Mouse (Mus musculus): ENCODE data around the gene Iscu.

The Iscu gene

DNA sequence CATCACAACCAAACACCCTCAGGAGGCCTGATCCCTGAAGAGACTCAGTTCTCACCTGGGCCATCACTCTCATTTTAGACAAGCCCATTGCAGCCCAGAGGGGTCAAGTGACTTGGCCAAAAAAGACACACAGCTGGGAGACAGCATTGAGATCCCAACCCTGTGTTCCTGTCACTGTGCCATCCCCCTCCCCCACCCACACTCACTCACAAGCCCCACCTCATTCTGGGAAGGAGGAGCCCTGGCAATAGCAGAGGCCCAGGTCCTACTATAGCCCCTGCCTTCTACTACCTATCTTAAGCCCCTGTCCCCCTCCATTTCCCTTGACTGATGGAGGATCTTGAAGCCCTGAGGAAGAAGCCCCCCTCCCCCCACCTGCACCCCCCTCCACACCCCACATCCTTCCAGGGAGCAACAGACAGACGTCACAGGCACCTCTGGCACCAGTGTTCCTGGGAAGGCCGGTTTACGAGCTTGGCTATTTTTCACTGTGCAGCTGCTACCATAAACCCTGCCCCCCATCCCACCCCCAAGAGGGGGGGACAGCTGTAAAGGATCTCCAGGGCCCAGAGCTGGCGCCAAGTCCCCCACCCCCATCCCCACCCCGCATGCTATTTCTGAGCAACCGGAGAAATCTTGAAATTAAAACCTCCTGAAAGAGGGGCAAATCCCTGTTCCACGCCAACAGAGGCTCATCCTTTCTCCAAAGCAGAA lies 16.7 kb downstream of the Iscu start:
- DNase-seq = peak; percentile 62 to 88

DNA sequence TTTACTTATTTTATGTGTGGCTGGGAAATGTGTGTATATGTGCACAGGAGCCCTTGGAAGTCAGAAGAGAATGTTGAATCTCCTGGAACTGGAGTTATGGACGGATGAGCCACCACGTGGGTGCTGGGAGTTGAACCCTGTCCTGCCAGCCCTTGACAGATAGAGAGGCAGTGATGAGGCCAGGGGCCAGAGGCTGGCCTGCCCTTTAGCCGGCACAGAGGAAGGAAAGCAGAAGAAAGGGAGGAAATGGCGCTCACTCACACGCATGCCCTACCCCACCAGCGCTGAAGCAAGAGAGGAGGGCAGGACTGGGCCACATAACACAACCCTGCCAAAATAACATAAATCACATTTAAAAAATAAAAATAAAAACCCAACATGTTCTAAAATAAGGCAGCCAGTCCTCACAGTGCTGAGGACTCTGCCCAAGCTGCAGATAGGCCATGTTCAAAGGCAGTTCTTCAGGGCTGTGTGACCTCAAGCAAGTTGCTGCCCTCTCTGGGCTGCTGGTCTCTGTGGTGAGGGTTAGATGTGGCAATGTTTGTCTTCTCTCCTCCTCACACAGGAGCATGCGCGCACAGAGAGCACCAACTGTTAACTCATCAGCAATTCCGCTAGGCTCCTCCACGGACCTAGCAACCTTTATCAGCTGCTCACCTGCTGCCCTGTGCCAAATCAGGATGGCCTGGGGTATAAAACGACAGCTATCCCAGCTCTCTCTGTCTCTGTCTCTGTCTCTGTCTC lies 18.1 kb downstream of the Iscu start:
- peak; percentile 53 to 78 for DNase-seq

DNA sequence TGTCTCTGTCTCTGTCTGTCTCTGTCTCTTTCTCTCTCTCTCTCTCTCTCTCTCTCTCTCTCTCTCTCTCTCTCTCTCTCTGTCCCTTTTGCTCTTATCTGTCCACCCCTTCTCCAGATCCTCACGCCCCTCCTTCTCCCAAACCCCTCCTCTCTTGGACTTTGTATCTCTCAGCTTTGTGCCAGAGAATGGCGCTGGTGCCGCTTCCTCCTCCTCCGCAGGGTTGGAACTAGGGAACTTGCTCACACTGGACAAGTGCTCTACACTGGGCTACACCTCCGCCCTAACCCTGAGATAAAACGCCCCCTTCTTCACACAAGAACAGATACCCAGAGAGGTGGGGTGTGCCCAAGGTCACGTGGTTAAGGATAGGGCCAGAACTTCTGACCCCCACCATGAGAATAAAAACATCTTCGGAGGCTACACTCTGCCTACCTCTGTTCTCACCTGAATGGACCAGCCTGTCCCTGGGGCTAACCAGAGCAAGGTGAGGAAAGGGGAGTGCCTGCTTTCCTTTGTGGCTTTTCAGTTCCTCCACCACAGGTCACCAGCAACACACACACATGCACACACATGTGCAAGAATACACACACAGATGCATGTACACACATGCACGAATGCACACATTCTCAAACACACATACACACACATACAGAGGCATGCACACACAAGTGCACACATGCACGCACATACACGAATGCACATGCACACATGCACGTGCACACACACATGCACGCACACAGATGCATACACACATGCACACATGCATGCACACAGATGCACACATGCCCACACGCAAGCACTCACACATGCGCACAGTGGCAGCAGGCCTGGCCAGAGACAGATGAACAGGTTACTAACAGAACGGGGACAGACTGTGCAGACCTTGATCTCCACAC lies 18.9 kb downstream of the Iscu start:
- no peak for DNase-seq

DNA sequence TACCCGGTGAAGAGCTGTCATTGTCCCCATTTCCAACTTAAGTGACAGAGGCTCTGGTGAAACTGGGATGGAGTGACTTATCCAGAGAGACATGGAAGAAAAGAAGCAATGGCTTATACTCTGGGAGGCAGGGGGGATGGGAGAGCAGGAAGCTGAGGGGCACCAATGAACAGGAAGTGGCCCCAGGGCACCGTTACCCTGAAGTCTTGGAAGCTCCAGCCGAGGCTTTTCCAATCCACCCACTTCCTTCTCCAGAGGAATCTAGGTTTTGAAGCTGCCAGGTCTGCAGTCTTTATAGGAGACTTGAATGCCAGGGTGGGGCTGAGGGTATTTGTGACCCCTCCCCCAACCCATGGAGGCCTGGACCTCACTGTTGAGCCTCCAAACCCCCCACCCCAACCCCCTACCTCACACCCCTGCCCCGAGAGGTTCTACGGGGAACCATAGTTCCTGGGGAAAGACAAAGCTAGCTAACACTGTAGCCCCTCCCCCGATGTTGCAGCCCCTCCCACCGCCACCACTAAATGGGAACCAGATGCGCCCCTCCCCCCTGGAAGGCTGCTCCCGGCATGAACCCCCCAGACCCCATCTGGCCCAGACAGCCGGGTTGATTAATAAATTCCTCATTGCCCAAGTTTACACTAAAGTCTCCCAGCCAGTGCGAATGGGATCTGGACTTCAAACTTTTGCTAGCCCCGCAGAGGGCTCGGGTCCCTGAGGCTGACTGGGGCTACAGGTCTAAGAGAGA lies 24.0 kb downstream of the Iscu start:
- DNase-seq = peak; percentile 59 to 60

DNA sequence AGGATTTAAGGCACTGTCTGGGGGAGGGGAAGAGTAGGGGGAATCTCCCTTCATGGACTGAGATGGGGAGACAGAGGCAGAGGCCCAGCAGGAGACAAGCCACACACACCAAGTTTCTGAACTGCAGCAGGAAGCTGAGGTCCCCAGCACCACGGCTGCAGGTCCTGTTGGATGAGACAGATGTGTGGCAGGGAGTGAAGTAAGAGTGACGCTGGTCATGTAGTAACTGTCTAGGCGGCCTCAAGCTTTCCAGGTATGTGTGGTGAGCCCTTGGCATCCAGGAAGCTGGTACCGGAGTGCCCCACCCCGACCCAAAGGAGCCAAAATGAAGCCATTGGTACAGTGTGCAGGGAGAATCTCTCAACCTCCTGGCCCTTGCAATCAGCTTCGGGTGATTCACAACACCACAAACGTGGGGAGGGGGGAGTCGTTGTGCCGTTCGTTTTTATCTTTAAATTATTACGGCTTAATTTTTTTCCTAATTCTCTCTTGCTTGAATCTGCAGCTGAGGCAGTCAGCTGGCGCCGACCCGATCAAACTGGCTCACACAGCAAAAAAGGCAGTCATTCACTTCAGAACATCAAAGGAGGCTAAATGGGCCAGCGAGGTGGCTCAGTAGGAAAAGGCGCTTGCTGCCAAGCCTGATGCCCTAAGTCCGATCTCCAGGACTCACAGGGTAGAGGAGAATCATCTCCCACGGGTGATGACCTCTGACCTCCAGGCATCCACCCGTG lies 24.8 kb downstream of the Iscu start:
- DNase-seq = no peak

DNA sequence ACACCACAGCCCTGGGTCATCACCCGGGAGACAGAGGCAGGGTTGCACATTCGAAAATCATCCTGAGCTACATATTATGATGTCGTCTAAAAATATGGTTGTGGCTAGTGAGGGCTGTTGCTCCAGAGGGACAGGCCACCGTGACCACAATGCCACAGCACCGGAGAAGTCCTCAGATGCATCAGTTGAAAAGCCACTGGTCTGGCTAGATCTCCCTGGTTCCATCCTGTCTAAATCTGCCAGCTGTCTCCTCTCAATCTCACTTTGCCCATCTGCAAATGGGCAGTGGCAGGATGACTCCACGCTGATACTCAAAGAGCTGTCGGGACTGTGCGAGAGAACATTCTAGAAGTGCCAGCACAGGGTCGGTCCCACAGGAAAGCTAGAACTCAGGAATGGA lies 26.0 kb downstream of the Iscu start:
- no peak for DNase-seq

DNA sequence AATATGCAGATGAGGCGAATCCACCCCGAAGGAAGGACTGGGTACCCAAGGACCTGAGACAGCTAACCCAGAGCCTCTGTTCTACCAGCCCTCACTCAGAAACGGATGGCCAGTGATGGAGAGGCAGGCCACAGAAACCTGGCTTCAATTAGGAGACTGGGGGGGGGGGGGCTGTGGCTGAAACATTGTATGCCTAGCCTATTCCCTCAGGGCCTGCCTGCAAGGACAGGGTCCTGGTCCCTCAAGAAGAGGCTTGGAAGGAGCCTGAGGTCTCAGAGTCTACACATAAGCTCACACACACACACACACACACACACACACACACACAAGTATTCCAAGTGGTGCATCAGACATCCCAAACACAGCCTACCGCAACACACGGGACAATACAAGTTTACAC lies 27.1 kb downstream of the Iscu start:
- no peak for DNase-seq

DNA sequence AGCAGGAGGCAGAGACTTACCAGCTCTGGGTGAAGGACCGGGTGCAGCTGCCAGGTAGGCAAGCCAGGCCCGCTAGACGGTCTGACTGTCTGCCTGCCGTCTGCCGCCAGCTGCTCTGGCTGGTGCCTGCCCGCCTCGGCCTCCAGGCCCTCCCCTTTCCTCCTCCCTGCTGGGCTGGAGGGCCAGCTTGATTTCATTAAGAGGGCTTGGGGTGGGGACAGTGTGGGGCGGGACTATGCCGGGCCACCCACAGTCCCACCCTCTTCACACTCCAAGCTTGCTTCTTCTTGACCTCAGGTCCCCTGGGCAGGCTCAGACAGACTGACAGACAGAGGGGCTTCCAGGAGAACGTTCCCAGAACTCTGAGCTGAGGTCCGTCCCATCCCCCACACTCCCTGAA lies 27.7 kb downstream of the Iscu start, which contains the start of gene Tmem119:
Gene Tmem119 (minus strand): TSS at position 237 of the 400 bp plus-strand sequence.
- peak; percentile 63 to 89 for DNase-seq

DNA sequence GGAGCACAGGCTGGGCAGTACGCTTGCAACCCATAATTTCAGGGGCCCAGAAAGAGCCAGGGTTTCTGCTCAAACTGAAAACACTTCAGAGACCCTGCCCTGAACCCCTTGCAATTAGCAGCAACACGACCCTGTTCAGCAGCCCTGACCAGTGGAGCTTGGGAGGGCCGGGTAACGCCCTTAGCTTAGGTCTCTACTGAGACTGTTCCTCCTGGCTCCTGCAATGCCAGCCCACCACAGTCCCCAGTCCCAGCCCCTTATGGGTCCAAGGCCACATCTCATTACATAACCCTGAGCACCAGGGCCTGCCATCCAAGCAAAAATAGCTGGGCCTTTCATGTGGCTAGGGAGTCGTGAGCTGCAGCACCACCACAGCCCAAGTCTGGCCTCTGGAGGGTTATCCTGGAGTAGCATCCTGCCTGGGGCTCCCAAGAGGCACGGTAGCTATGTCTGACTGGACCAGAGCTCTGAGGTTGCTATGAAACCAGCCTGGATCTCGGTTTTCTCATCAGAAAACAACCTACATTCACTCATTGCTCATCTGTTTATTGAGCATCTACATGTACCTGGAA lies 31.9 kb downstream of the Iscu start:
- no peak for DNase-seq

DNA sequence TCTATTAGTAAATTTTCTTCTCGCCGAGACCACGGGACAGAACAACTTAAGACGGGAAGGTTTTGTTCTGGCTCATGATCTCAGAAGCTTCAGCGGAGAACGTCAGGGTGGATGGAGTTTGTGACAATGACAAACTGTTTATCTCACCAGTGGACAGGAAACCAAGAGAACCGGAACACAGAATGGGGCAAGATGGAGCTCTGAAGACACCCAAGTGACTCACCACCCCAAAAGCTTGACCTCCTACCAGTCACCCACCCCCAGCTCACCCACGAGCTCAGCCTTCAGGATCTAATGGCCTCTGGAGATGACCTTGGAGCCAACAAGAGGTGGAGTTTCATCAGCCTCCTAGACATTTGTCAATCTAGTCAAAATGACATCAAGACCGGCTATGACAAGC lies 32.8 kb downstream of the Iscu start:
- DNase-seq = no peak

DNA sequence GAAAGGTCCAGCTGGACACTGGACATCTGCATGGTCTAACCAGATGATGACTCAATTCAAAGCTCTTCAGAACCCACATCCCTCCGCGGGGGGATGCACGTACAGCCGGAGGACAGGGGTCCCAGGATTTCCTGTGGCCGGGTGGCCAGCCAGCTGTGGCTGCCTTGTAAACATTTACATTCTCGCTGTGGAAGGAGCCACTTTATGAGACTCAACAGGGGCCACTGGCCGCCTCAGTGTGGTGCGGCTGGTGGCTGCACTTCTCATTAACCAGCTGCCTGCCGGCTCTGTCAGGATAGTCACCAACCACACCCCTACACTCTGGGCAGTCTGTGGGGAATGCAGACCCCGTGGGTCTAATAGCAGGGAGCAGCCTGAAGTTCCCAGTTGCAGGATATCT lies 33.9 kb downstream of the Iscu start:
- peak in 1 of 2 experiments; percentile 64 for DNase-seq

DNA sequence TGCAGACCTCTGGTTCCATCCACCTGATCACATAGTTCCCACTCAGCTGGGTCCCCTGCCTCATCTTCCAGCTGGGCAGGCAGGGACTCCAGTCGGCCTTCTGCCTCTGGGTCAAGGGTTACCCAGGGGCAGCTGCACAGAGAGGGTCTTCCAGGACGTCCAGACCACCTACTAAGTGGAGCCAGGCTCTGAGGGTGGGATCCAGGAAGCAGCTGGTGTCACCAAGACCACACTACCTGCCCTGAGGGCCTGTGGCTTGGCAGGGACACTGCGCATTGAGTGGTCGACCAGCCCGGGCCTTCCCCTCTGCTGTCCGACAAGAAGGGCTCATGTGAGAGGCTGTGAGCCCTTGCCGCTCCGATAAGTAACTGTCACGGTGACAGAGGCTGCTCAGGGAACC lies 35.2 kb downstream of the Iscu start:
- no peak for DNase-seq

DNA sequence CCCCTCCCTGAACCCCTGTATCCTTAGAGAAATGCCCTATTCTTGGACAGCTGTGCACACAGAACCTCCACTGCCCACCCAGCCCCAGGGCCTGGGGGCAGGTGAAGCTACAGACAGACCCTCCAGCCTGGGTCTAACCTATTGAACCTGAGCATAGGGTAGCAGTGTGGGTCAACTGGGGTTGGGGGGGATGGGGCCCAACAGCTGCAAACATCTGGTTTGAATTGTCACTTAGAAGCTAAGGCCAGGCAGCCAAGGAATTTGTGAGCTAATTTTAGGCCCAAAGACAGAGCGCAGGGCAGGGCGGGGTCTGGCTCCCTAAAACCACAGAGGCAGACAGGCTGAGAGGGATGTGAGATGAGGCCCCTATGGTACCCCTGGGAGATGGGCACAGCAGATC lies 35.6 kb downstream of the Iscu start:
- peak in 1 of 2 experiments; percentile 66 for DNase-seq

DNA sequence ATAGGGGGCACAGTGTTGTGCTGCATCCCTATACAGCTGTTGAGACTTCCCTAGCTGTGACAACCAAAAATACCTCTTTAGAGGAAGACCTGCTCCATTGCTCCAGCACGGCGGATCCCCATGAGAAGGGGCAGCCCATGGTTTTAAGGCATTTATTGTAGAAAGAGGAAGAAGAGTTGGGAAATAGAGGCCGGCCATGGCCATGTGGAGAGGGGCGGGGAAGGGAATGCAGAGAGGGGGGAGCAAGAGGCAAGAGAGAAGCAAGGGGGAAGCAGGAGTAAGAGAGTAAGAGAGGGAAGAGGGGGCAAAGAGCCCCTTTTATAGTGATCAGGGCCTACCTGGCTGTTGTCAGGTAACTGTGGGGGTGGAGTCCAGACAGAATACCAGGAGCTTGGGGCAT lies 37.6 kb downstream of the Iscu start:
- no peak for DNase-seq

DNA sequence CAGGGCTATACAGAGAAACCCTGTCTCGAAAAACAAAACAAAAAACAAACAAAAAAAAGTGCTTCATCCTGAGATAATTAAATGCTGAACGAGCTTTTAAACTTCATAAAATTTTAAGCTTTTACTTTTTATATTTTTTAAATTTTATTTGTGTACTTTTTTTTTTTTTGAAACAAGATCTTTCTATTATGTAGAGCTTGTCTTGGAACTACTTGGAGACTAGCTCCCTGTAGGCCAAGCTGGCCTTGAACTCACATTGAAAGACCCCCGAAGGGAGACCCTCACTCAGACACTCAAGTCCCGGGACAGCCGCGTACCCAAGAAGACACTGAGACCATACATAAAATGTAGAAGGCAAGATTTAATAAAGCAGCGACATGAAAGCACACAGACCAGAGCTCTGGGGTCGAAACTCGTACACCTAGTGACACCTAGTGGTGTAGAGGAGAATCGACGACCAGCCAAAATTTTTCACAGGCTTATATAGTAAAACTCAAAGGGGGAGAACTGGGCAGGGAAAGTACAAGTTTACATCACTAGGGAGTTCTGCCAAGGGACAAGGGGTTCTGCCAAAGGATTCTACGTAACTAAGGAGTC lies 39.4 kb downstream of the Iscu start:
- peak in 1 of 2 experiments; percentile 51 for DNase-seq

DNA sequence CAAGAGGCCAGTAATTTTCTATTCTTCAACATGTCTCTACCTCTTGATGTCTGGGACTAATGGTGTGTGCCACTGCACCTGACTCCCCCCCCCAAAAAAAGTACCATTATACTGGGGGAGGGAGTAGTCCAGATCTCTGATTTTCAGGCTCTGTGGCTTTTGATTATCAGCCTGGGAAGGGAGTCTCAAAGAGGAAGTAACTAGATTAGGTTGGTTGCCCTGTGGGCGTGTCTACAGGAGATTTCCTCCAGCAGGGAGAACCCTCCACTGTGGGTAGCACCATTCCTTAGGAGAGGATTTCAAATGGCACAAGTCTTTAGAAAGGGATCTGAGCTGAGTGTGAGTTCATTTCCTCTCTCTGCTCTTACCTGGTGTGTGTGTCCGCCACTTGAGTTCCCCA lies 40.1 kb downstream of the Iscu start:
- no peak for DNase-seq

DNA sequence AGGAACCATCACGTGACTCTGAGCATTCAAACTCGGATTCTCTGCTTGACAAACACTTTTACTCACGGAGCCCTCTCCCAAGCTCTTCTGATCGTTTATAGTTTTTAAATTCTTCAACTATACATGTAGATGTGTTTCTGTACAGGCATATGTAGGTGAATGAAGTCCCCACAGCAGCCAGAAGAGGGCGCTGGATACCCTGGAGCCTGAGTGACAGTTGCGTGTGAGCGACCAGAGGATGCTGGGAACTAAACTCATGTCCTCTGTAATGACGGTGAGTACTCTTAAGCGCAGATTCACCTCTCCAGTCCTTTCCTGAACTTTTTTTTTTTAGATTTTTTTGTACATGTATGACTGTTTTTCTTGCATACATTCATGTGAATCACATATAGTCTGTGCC lies 41.1 kb downstream of the Iscu start:
- DNase-seq = no peak

DNA sequence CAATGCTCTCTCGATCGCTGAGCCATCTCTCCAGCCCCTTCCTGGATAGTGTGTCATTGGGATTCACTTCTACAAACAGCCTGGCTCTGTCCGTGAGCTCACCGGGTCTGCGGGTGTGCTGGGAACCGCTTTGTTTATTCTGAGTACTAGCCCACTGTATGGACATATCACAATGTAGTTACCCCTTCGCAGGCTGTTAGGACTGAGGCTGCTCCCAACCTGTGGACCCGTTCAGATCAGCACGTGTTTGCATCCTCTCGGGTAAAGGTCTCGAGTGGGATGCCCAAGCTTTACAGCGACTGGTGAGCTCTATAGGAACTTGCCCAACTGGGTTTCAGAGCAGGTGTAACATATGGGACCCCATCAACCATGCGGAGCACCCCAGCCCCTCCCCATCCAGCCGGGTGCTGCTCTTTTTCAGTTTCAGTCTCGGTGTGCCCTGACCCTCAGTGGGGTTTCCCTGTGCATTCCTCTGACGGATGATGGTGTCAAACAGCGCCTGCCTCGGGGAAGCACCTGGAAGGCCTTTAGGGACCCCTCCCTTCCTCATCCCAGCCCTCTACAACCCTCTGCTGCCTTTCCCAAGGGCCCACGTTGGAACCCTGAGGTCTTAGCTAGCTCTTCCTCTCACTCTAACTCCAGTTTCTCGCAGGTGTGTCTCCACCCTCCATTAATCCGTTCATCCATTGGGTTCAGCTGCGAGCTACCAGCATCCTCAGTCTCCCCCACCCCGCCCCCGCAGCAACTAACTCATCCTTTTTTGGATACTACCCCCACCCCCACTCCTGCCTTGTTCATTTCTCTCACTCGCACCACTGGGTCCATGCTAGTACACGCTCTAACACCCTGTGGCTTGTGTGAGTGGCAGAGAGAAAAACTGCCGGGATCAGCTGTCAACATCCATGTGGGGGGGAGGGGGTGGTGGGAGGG lies 41.8 kb downstream of the Iscu start:
- DNase-seq = no peak

DNA sequence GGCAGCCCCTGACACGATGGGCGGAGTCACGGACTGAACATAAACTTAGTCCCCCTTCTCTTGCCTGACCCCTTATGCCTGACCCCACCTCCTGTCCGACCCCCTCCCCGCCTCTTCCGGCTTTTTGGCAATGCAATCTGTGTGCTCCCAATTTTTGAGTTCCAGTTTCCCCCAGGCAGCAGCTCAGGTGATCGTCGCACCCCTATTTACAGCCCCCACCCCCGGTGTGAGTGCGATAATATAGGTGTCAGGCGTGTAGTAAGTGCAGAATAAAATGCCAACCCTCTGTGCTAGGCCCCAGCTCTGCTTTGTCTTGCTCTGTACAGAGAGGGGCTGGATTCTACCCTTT lies 42.5 kb downstream of the Iscu start:
- DNase-seq = no peak

DNA sequence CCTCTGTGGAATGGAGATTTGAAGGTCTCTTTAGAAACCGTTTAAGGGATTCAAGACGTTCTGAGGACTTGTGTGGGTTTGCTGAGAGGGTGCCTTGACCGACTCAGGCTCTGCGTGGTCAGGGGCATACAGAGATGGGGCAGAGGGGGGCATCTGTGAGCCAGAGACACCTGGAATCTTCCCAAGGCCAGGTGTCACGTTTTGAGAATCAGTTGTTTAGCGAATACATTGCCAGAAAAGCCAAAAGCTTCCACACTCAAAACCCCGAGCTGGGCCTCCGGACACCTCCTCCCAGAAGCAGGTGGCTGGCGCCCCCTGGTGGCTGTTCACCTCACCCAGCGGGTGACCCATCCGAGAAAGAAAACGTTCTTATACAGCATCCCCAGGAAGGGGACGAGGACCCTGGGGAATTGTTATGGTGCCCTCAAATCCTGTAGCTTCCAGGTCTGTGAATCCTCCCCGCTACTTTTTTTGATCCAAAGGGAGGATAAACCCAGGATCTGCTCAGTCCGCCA lies 43.1 kb downstream of the Iscu start:
- DNase-seq = peak; percentile 71 to 81

Data from lung, postnatal 4 days (tissue).